22 mouse cellular contexts compared by ENCODE assay signal in genomic region chr1:82766641-82767040, GRCm38 (mm10). TPM values are rescaled to one million over a fixed set of nuclear protein-coding genes. Genes with fewer than 3 reads are reported as not detected.
DNase-seq lines count a peak whose midpoint lies in the region; ATAC-seq and TF ChIP-seq lines count a peak whose summit lies in the region.
"Had no signal": no experiment of that assay in that cellular context is flagged by ENCODE, and none has a peak within 500 bp of the region (broad histone marks: within the 10 kb centered on the region; RNA-seq: fewer than 3 reads in every experiment).

No protein-coding gene starts in this region.

- no peaks in the 10 kb centered on the region for H3K27me3 ChIP-seq in kidney, embryonic 14.5 days (ENCODE audit: control insufficient read depth, insufficient read depth, low read length)
- H3K27me3 ChIP-seq in kidney, adult 2 months (replicated peaks; ENCODE audit: control insufficient read depth, insufficient read depth, low read length) = no peaks in the 10 kb centered on the region
- H3K27me3 ChIP-seq in intestine, embryonic 15.5 days (replicated peaks) = no peaks in the 10 kb centered on the region
- H3K27me3 ChIP-seq in stomach, embryonic 14.5 days (ENCODE audit: control insufficient read depth, insufficient read depth, low read length) = no peaks in the 10 kb centered on the region
- H3K27me3 ChIP-seq: embryonic facial prominence, embryonic 13.5 days; forebrain, embryonic 12.5 days; heart, embryonic 13.5 days; hindbrain, embryonic 12.5 days had no signal

- H3K27ac ChIP-seq in kidney, embryonic 14.5 days (ENCODE audit: low read depth, low read length) = peak overlapping the region; percentile 17; the same call in 1 of the 2 replicates
- H3K27ac ChIP-seq in kidney, adult 2 months (ENCODE audit: insufficient read depth, low read depth, low read length) = no peak overlapping the region
- peak overlapping the region; percentile 62; the same call in 1 of the 2 replicates for H3K27ac ChIP-seq in intestine, embryonic 15.5 days
- no peak overlapping the region for H3K27ac ChIP-seq in stomach, embryonic 14.5 days (ENCODE audit: low read length)
- H3K27ac ChIP-seq: embryonic facial prominence, embryonic 13.5 days; forebrain, embryonic 12.5 days; gastrocnemius, adult 2 months; heart, embryonic 13.5 days; hindbrain, embryonic 12.5 days had no signal

- no peaks in the 10 kb centered on the region for H3K9me3 ChIP-seq in kidney, embryonic 14.5 days (ENCODE audit: control insufficient read depth, low read length)
- H3K9me3 ChIP-seq in intestine, embryonic 15.5 days = no peaks in the 10 kb centered on the region
- H3K9me3 ChIP-seq in stomach, embryonic 14.5 days (ENCODE audit: control insufficient read depth, low read depth, low read length) = no peaks in the 10 kb centered on the region
- H3K9me3 ChIP-seq: embryonic facial prominence, embryonic 13.5 days; forebrain, embryonic 12.5 days; hindbrain, embryonic 12.5 days had no signal

- H3K4me1 ChIP-seq in kidney, embryonic 14.5 days (ENCODE audit: control insufficient read depth, insufficient read depth, low read length) = no peaks in the 10 kb centered on the region
- H3K4me1 ChIP-seq in kidney, adult 2 months (ENCODE audit: control insufficient read depth, insufficient read depth, low read length) = no peaks in the 10 kb centered on the region
- no peaks in the 10 kb centered on the region for H3K4me1 ChIP-seq in intestine, embryonic 15.5 days (replicated peaks)
- H3K4me1 ChIP-seq in stomach, embryonic 14.5 days (ENCODE audit: control insufficient read depth, insufficient read depth, low read length) = no peaks in the 10 kb centered on the region
- H3K4me1 ChIP-seq: embryonic facial prominence, embryonic 13.5 days; forebrain, embryonic 12.5 days; hindbrain, embryonic 12.5 days had no signal

- DNase-seq in kidney, adult 2 months = no peak
- DNase-seq in yolk sac, embryonic 10.5 days (ENCODE audit: low spot score) = peak; percentile 40
- DNase-seq in urinary bladder, adult 2 months (ENCODE audit: low spot score) = no peak
- no peak for DNase-seq in cerebellum, adult 8-10 months
- DNase-seq: adrenal gland, postnatal 10 days; cerebellum, adult 11-12 months; cerebellum, adult 9-11 months; cerebellum, postnatal 36 days; gastrocnemius, adult 2 months; gastrocnemius, postnatal 25 days; heart, postnatal 4 days had no signal

- no peak for TF ChIP-seq POLR2A in kidney, adult 2 months (IDR thresholded peaks at IDR 0.05; ENCODE audit: low read depth, low read length)

- no peak for TF ChIP-seq CTCF in kidney, adult 2 months (conservative IDR thresholded peaks at IDR 0.05; ENCODE audit: insufficient read depth, insufficient read length, low read depth, low read length)

- H3K36me3 ChIP-seq in kidney, embryonic 14.5 days (ENCODE audit: control insufficient read depth, insufficient read depth, low read length) = peaks cover 5% of the 10 kb centered on the region; the same call in 1 of the 2 replicates
- H3K36me3 ChIP-seq in kidney, adult 2 months (ENCODE audit: control insufficient read depth, insufficient read depth, low read length) = no peaks in the 10 kb centered on the region; the same call in 1 of the 2 replicates
- no peaks in the 10 kb centered on the region for H3K36me3 ChIP-seq in intestine, embryonic 15.5 days
- no peaks in the 10 kb centered on the region for H3K36me3 ChIP-seq in stomach, embryonic 14.5 days (ENCODE audit: control insufficient read depth, insufficient read depth, low read length)

- ATAC-seq in kidney, embryonic 14.5 days (ENCODE audit: low FRiP score, low TSS enrichment) = peak; percentile 43; the same call in 1 of the 2 replicates
- peak; percentile 81 for ATAC-seq in intestine, embryonic 15.5 days
- peak; percentile 77 for ATAC-seq in stomach, embryonic 14.5 days (ENCODE audit: insufficient number of reproducible peaks, insufficient read depth, low FRiP score, low read depth)
- ATAC-seq: forebrain, embryonic 16.5 days had no signal

- WGBS in kidney, embryonic 14.5 days = 54% methylated on average over 4 of the region's 4 CpGs
- 54% methylated on average over 4 of the region's 4 CpGs for WGBS in kidney, adult 2 months
- 50% methylated on average over 4 of the region's 4 CpGs for WGBS in intestine, embryonic 15.5 days
- 44% methylated on average over 4 of the region's 4 CpGs for WGBS in stomach, embryonic 14.5 days

- H3K4me3 ChIP-seq in kidney, embryonic 14.5 days (ENCODE audit: low read length) = no peak overlapping the region
- H3K4me3 ChIP-seq in kidney, adult 2 months (ENCODE audit: insufficient read depth, low read depth, low read length) = no peak overlapping the region
- H3K4me3 ChIP-seq in intestine, embryonic 15.5 days (replicated peaks) = peak overlapping the region; percentile 36
- H3K4me3 ChIP-seq in stomach, embryonic 14.5 days (ENCODE audit: low read depth, low read length) = no peak overlapping the region
- H3K4me3 ChIP-seq: embryonic facial prominence, embryonic 13.5 days; forebrain, embryonic 12.5 days; gastrocnemius, adult 2 months; heart, embryonic 13.5 days; hindbrain, embryonic 12.5 days had no signal

- no peak overlapping the region for H3K9ac ChIP-seq in kidney, embryonic 14.5 days (ENCODE audit: low read depth, low read length)
- no peak overlapping the region for H3K9ac ChIP-seq in intestine, embryonic 15.5 days
- H3K9ac ChIP-seq in stomach, embryonic 14.5 days (replicated peaks; ENCODE audit: low read depth, low read length) = no peak overlapping the region
- H3K9ac ChIP-seq: embryonic facial prominence, embryonic 13.5 days; forebrain, embryonic 12.5 days; heart, embryonic 13.5 days; hindbrain, embryonic 12.5 days had no signal

- no peak overlapping the region for H3K4me2 ChIP-seq in kidney, embryonic 14.5 days (replicated peaks; ENCODE audit: low read depth, low read length)
- H3K4me2 ChIP-seq in intestine, embryonic 15.5 days (replicated peaks) = peak overlapping the region; percentile 26; the same call in 1 of the 2 replicates
- no peak overlapping the region for H3K4me2 ChIP-seq in stomach, embryonic 14.5 days (replicated peaks; ENCODE audit: low read depth, low read length)
- H3K4me2 ChIP-seq: embryonic facial prominence, embryonic 13.5 days; forebrain, embryonic 12.5 days; heart, embryonic 13.5 days; hindbrain, embryonic 12.5 days had no signal

RNA-seq across cellular contexts. Expression of gene Tm4sf20, which starts 1.6 kb away (rescaled TPM):
- polyA plus RNA-seq in kidney, embryonic 14.5 days (2014; fragmentation: Nextera tagmentation; extraction: Ambion mirVana) = 3.8 TPM in 2 replicates
- not detected in 2 replicates for polyA plus RNA-seq in kidney, adult 2 months (2012; rRNA removed)
- 141 and 153 TPM in 2 replicates for polyA plus RNA-seq in intestine, embryonic 15.5 days (2015; fragmentation: Nextera tagmentation; extraction: Ambion mirVana)
- 5.2 and 5.8 TPM in 2 replicates for polyA plus RNA-seq in stomach, embryonic 14.5 days (2014; fragmentation: Nextera tagmentation; extraction: Ambion mirVana)
- 0.59 and 0.61 TPM in 2 replicates for polyA plus RNA-seq in urinary bladder, adult 2 months (2012; rRNA removed)
- polyA plus RNA-seq: C2C12; forebrain, embryonic 16.5 days; frontal cortex, adult 2 months; heart, embryonic 13.5 days; heart, postnatal 0 days; hindbrain, embryonic 12.5 days had no signal

RNA-seq across cellular contexts. Expression of gene Gm47791, which starts 4.4 kb away (rescaled TPM):
- polyA plus RNA-seq in kidney, embryonic 14.5 days (2014; fragmentation: Nextera tagmentation; extraction: Ambion mirVana) = not detected in 2 replicates
- polyA plus RNA-seq in kidney, adult 2 months (2012; rRNA removed) = not detected in 2 replicates
- polyA plus RNA-seq in intestine, embryonic 15.5 days (2015; fragmentation: Nextera tagmentation; extraction: Ambion mirVana) = not detected in 2 replicates
- polyA plus RNA-seq in stomach, embryonic 14.5 days (2014; fragmentation: Nextera tagmentation; extraction: Ambion mirVana) = not detected in 2 replicates
- polyA plus RNA-seq in urinary bladder, adult 2 months (2012; rRNA removed) = not detected in 2 replicates
- polyA plus RNA-seq: C2C12; embryonic facial prominence, embryonic 13.5 days; forebrain, embryonic 12.5 days; forebrain, embryonic 16.5 days; frontal cortex, adult 2 months; heart, embryonic 13.5 days; heart, postnatal 0 days; hindbrain, embryonic 12.5 days had no signal

RNA-seq across cellular contexts. Expression of gene Mff, which starts 42.0 kb away (rescaled TPM):
- 238 and 239 TPM in 2 replicates for polyA plus RNA-seq in kidney, embryonic 14.5 days (2014; fragmentation: Nextera tagmentation; extraction: Ambion mirVana)
- 59.7 and 68.4 TPM in 2 replicates for polyA plus RNA-seq in kidney, adult 2 months (2012; rRNA removed)
- polyA plus RNA-seq in intestine, embryonic 15.5 days (2015; fragmentation: Nextera tagmentation; extraction: Ambion mirVana) = 157 and 188 TPM in 2 replicates
- 200 and 221 TPM in 2 replicates for polyA plus RNA-seq in stomach, embryonic 14.5 days (2014; fragmentation: Nextera tagmentation; extraction: Ambion mirVana)
- polyA plus RNA-seq in urinary bladder, adult 2 months (2012; rRNA removed) = 137 and 151 TPM in 2 replicates

Comparison
In these comparisons a context has a peak if more than half of its experiments do, and no peak if none do; other contexts are left out.
1. H3K27ac ChIP-seq: peak in kidney, embryonic 14.5 days (single experiment) and intestine, embryonic 15.5 days (single experiment); none in kidney, adult 2 months (single experiment) and stomach, embryonic 14.5 days (single experiment).
2. RNA of gene Tm4sf20, which starts 1.6 kb away (polyA plus RNA-seq): 141 to 153 TPM in intestine, embryonic 15.5 days; 5.2 to 5.8 TPM in stomach, embryonic 14.5 days, 3.8 TPM in kidney, embryonic 14.5 days, 0.59 to 0.61 TPM in urinary bladder, adult 2 months and not detected in kidney, adult 2 months; every median in the first group is over 10 times any median in the second.
3. Peak in every context shown above with its lines, with median percentiles within 50 percentile points of each other: ATAC-seq.